ENCODE assay signal across 26 mouse cellular contexts in genomic region chr8:116848042-116848441, GRCm38 (mm10).
"Had no signal": no experiment of that assay in that cellular context is flagged by ENCODE, and none has a peak within 500 bp of the region (broad histone marks: within the 10 kb centered on the region; RNA-seq: fewer than 3 reads in every experiment).

No protein-coding gene starts in this region.

- H3K27ac ChIP-seq: gastrocnemius, adult 2 months; heart, adult 2 months; hindbrain, embryonic 10.5 days; hindbrain, embryonic 12.5 days; hindbrain, embryonic 14.5 days; intestine, embryonic 15.5 days; layer of hippocampus, adult 2 months; limb, embryonic 13.5 days; limb, embryonic 15.5 days; liver, embryonic 12.5 days; liver, embryonic 14.5 days had no signal

- DNase-seq: gastrocnemius, adult 2 months; gastrocnemius, postnatal 10 days; gastrocnemius, postnatal 25 days; heart, adult 2 months; heart, postnatal 10 days; heart, postnatal 4 days; kidney, adult 18-20 months; kidney, adult 8-10 months; kidney, postnatal 10 days; kidney, postnatal 25 days; kidney, postnatal 4 days; layer of hippocampus, postnatal 36 days; left cerebral cortex, postnatal 4 days had no signal

- ATAC-seq: hindbrain, embryonic 16.5 days; inflammation-experienced regulatory T-cells, adult 6 months; intestine, embryonic 15.5 days; intestine, postnatal 0 days; liver, embryonic 12.5 days had no signal

- H3K9me3 ChIP-seq: hindbrain, embryonic 10.5 days; hindbrain, embryonic 12.5 days; intestine, embryonic 15.5 days; limb, embryonic 15.5 days had no signal

- H3K9ac ChIP-seq: hindbrain, embryonic 12.5 days; hindbrain, embryonic 14.5 days; intestine, embryonic 15.5 days; limb, embryonic 13.5 days; limb, embryonic 15.5 days; liver, embryonic 12.5 days; liver, embryonic 14.5 days had no signal

- H3K4me1 ChIP-seq: hindbrain, embryonic 10.5 days; hindbrain, embryonic 12.5 days; intestine, embryonic 15.5 days; limb, embryonic 13.5 days; limb, embryonic 15.5 days; liver, embryonic 12.5 days had no signal

- H3K4me3 ChIP-seq: gastrocnemius, adult 2 months; heart, adult 2 months; hindbrain, embryonic 10.5 days; hindbrain, embryonic 12.5 days; intestine, embryonic 15.5 days; layer of hippocampus, adult 2 months; limb, embryonic 13.5 days; limb, embryonic 15.5 days; liver, embryonic 12.5 days had no signal

- H3K27me3 ChIP-seq: hindbrain, embryonic 12.5 days; intestine, embryonic 15.5 days; limb, embryonic 13.5 days; limb, embryonic 15.5 days; liver, embryonic 12.5 days had no signal

- H3K36me3 ChIP-seq: hindbrain, embryonic 10.5 days; hindbrain, embryonic 12.5 days; intestine, embryonic 15.5 days; limb, embryonic 13.5 days; limb, embryonic 15.5 days; liver, embryonic 12.5 days had no signal

- H3K4me2 ChIP-seq: heart, embryonic 11.5 days; hindbrain, embryonic 12.5 days; hindbrain, embryonic 14.5 days; intestine, embryonic 15.5 days; limb, embryonic 13.5 days; limb, embryonic 15.5 days; liver, embryonic 12.5 days had no signal
